Mouse (Mus musculus) layer of hippocampus, adult 2 months (tissue): ENCODE results near the gene Klhl26. TPM values are rescaled to one million over a fixed set of nuclear protein-coding genes. Genes with fewer than 3 reads are reported as not detected.
A peak's percentile ranks its signal among the peaks of the same experiment; 100 is the strongest.

Experiments used
- DNase-seq, 2 experiments: peaks; one replicate each; pipeline ENCODE4 v3.0.0; 2022; ENCODE audit warnings: low spot score in 2 of 2
- H3K27ac ChIP-seq: fragments of 200-600 bp; 2 replicates; pipeline ENCODE4 v1.8.1; 2022
- H3K4me3 ChIP-seq: fragments of 200-600 bp; 2 replicates; pipeline ENCODE4 v1.8.1; 2022; ENCODE audit warnings: mild to moderate bottlenecking
- CTCF ChIP-seq: fragments of 200-600 bp; conservative IDR thresholded peaks from 2 replicates; pipeline ENCODE4 v1.8.1; 2022; ENCODE audit warnings: antibody characterized with exemption, mild to moderate bottlenecking, moderate library complexity
- total RNA-seq, 2 experiments: library from RNA; stranded (reverse); gene quantifications; 2 replicates each; pipeline ENCODE4 v1.2.3; 2021

The Klhl26 gene
- total RNA-seq, 2 experiments from 2014 or later: 56.8 to 60.2 TPM

GRCm38 (mm10) chr8:70495001-70495770, 18.4 kb upstream of the Klhl26 start:
- H3K4me3 ChIP-seq: peak overlapping the region; percentile 55
- H3K27ac ChIP-seq: 0 out of 2 replicates have a peak overlapping the region, but pooled peaks have one; percentile 56
- DNase-seq: no peak
- no peak for TF ChIP-seq CTCF

- no peak for DNase-seq
- no peak for TF ChIP-seq CTCF
- H3K4me3 ChIP-seq: peak overlapping the region; percentile 55
- peak overlapping the region; percentile 56 for H3K27ac ChIP-seq
Measured at GRCm38 (mm10) chr8:70494416-70494945, 17.7 kb upstream of the Klhl26 start.

- Histone ChIP-seq H3K4me3 (peak overlapping the region; percentile 55), H3K27ac (peak overlapping the region; percentile 89)
- TF ChIP-seq CTCF: no peak
- no peak for DNase-seq
Measured at GRCm38 (mm10) chr8:70493692-70494415, 17.1 kb upstream of the Klhl26 start.

- Histone ChIP-seq H3K27ac (peak within 1 kb of the TSS; percentile 89), H3K4me3 (peak within 1 kb of the TSS; percentile 55)
- no peak for TF ChIP-seq CTCF
Measured at GRCm38 (mm10) chr8:70492664-70493640, 16.2 kb upstream of the Klhl26 start, which contains the start of gene Crlf1. Gene Crlf1, plus strand, starts transcription at chr8:70493158.

GRCm38 (mm10) chr8:70490880-70491495, 14.2 kb upstream of the Klhl26 start:
- no peak for DNase-seq
- Histone ChIP-seq H3K27ac (no peak overlapping the region), H3K4me3 (no peak overlapping the region)
- no peak for TF ChIP-seq CTCF

More at GRCm38 (mm10) chr8:70492664-70493640, 16.2 kb upstream of the Klhl26 start, which contains the start of gene Crlf1:
- no peak for DNase-seq

- Histone ChIP-seq H3K27ac (no peak overlapping the region), H3K4me3 (no peak overlapping the region)
- DNase-seq: no peak
- no peak for TF ChIP-seq CTCF
Measured at GRCm38 (mm10) chr8:70490061-70490879, 13.5 kb upstream of the Klhl26 start.

- Histone ChIP-seq H3K4me3 (peak overlapping the region; percentile 28), H3K27ac (no peak overlapping the region)
- DNase-seq: no peak
- no peak for TF ChIP-seq CTCF
Measured at GRCm38 (mm10) chr8:70489576-70489975, 12.8 kb upstream of the Klhl26 start.

GRCm38 (mm10) chr8:70488931-70489470, 12.2 kb upstream of the Klhl26 start:
- DNase-seq: no peak
- no peak overlapping the region for H3K27ac ChIP-seq
- peak overlapping the region; percentile 28 for H3K4me3 ChIP-seq
- TF ChIP-seq CTCF: no peak

- no peak for DNase-seq
- peak overlapping the region; percentile 28 for H3K27ac ChIP-seq
- H3K4me3 ChIP-seq: peak overlapping the region; percentile 43
- TF ChIP-seq CTCF: no peak
Measured at GRCm38 (mm10) chr8:70487993-70488796, 11.4 kb upstream of the Klhl26 start.

- peak within 1 kb of the TSS; percentile 81 for H3K4me3 ChIP-seq
- peak; percentile 51 to 60 for DNase-seq
Measured at GRCm38 (mm10) chr8:70486941-70487520, 10.3 kb upstream of the Klhl26 start, which contains the start of gene Tmem59l. Gene Tmem59l, minus strand, starts transcription at chr8:70487358.

More at GRCm38 (mm10) chr8:70486941-70487520, 10.3 kb upstream of the Klhl26 start, which contains the start of gene Tmem59l:
- H3K27ac ChIP-seq: peak within 1 kb of the TSS; percentile 97
- TF ChIP-seq CTCF: no peak
